Mouse (Mus musculus): Measurements from ENCODE around the gene Cyb5r3.
"Not testable (repeated sequence)": the region's sequence is repeated elsewhere in the genome, so short reads cannot be mapped to it uniquely, and the experiment has no call there.

GRCm38 (mm10) chr15:83127037-83127436 is 45.4 kb downstream of the Cyb5r3 start:
- not testable (repeated sequence) for TF ChIP-seq CTCF (IDR thresholded peaks at IDR 0.05; ENCODE audit: low read depth); EP300 (optimal IDR thresholded peaks at IDR 0.05)
